Mouse (Mus musculus) forebrain, embryonic 14.5 days (tissue): ENCODE results near the gene Rhob. TPM values are rescaled to one million over a fixed set of nuclear protein-coding genes. Genes with fewer than 3 reads are reported as not detected.

ENCODE experiments used
- ATAC-seq: fragments of 200-750 bp; cut with Nextera tagmentation; 2 replicates; pipeline ENCODE4 v1.8.0; 2017; ENCODE audit warnings: mild to moderate bottlenecking, moderate library complexity
- DNase-seq: peaks from one replicate; pipeline ENCODE4 v3.0.0-alpha.2; 2015; ENCODE audit warnings: low spot score
- H3K27ac ChIP-seq: fragments of 300-500 bp; sonication (generic); 2 replicates; pipeline ENCODE4 v1.5.1; 2014; ENCODE audit warnings: low read depth, mild to moderate bottlenecking, control low read depth, low read length, moderate library complexity
- H3K27me3 ChIP-seq: fragments of 300-500 bp; sonication (generic); replicated peaks from 2 replicates; pipeline ENCODE4 v1.6.1; 2014; ENCODE audit warnings: low read length, control low read depth, mixed read lengths; ENCODE audit not compliant: control insufficient read depth, insufficient read depth
- H3K36me3 ChIP-seq: fragments of 300-500 bp; sonication (generic); 2 replicates; pipeline ENCODE4 v1.6.1; 2014; ENCODE audit warnings: low read length, control low read depth; ENCODE audit not compliant: control insufficient read depth, insufficient read depth
- H3K4me1 ChIP-seq: fragments of 300-500 bp; sonication (generic); 2 replicates; pipeline ENCODE4 v1.6.1; 2014; ENCODE audit warnings: antibody characterized with exemption, low read length, control low read depth; ENCODE audit not compliant: control insufficient read depth, insufficient read depth
- H3K4me2 ChIP-seq: fragments of 300-500 bp; sonication (generic); 2 replicates; pipeline ENCODE4 v1.6.1; 2014; ENCODE audit warnings: mild to moderate bottlenecking, control low read depth, low read length
- H3K4me3 ChIP-seq: fragments of 300-500 bp; sonication (generic); 2 replicates; pipeline ENCODE4 v1.5.1; 2014; ENCODE audit warnings: low read depth, low read length, control low read depth
- H3K9ac ChIP-seq: fragments of 300-500 bp; sonication (generic); 2 replicates; pipeline ENCODE4 v1.6.1; 2014; ENCODE audit warnings: mild to moderate bottlenecking, low read length, control low read depth, moderate library complexity
- H3K9me3 ChIP-seq: fragments of 300-500 bp; sonication (generic); replicated peaks from 2 replicates; pipeline ENCODE4 v1.6.1; 2016; ENCODE audit warnings: low read length, control low read depth, mixed read lengths; ENCODE audit not compliant: control insufficient read depth
- WGBS: fragments of 180-500 bp; shearing (Covaris S2); extraction: QIAGEN DNeasy Blood & Tissue Kit; methylation state at CpG from one replicate; pipeline ENCODE4 v1.1.7; 2014; 5-methylcytosine and 5-hydroxymethylcytosine counted together
- polyA plus RNA-seq: library from polyadenylated mRNA; unstranded; fragments of >200 nt; fragmentation: Nextera tagmentation; extraction: Ambion mirVana; gene quantifications from 2 replicates; pipeline ENCODE4 v1.2.1, GENCODE M21; 2014

Rhob gene
- polyA plus RNA-seq, 1 experiment from 2014 or later = 74.4 TPM

GRCm38 (mm10) chr12:8499001-8499870 is 573 bp downstream of the Rhob start:
- Histone ChIP-seq H3K4me1 (peaks cover 33% of the 10 kb centered on the region), H3K4me2 (peak overlapping the region; percentile 89), H3K4me3 (peak overlapping the region; percentile 84), H3K27ac (peak overlapping the region; percentile 100), H3K9me3 (no peaks in the 10 kb centered on the region), H3K9ac (peak overlapping the region; percentile 99), H3K27me3 (no peaks in the 10 kb centered on the region), H3K36me3 (no peaks in the 10 kb centered on the region)
- peak; percentile 62 for DNase-seq
- WGBS = under 1% methylated on average over 99 of the region's 99 CpGs
- ATAC-seq = peak; percentile 67

- H3K4me3 ChIP-seq = peak overlapping the region; percentile 84
- peaks cover 33% of the 10 kb centered on the region for H3K4me1 ChIP-seq
- no peaks in the 10 kb centered on the region for H3K9me3 ChIP-seq
- H3K27ac ChIP-seq = peak overlapping the region; percentile 100
- peak overlapping the region; percentile 99 for H3K9ac ChIP-seq
- peak; percentile 57 for DNase-seq
- WGBS = 3% methylated on average over 11 of the region's 13 CpGs
- H3K36me3 ChIP-seq = no peaks in the 10 kb centered on the region
- no peaks in the 10 kb centered on the region for H3K27me3 ChIP-seq
- peak overlapping the region; percentile 89 for H3K4me2 ChIP-seq
- ATAC-seq = peak; percentile 0; the same call in 1 of the 2 replicates
Observed at GRCm38 (mm10) chr12:8498591-8499000, 1.2 kb downstream of the Rhob start.

DNA sequence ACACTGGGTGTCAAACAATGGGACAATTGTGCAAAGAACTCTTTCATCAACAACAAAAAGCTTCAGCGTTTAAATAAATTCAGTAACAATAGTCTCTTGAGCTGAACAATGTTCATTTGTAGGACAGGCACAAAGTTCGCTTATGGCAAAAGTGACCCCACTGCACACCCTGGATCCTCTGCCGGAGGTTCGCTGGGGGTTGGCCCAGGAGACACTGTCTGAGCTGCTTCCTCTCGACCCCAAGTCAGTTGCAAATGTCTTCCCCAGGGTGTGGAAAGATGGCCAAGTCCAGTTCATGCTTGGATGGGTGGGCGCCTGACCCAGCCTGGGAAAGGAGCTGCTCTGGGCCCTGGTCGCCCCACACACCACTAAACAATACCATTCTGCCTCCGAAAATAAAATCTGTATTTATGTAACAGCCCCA is 1.6 kb downstream of the Rhob start:
- Histone ChIP-seq H3K27ac (peak overlapping the region; percentile 100), H3K4me2 (peak overlapping the region; percentile 89), H3K4me1 (peaks cover 33% of the 10 kb centered on the region), H3K27me3 (no peaks in the 10 kb centered on the region), H3K9me3 (no peaks in the 10 kb centered on the region), H3K9ac (peak overlapping the region; percentile 99), H3K36me3 (no peaks in the 10 kb centered on the region), H3K4me3 (peak overlapping the region; percentile 84)
- WGBS = 9% methylated on average over 8 of the region's 8 CpGs
- ATAC-seq (no peak), DNase-seq (peak; percentile 24)

DNA sequence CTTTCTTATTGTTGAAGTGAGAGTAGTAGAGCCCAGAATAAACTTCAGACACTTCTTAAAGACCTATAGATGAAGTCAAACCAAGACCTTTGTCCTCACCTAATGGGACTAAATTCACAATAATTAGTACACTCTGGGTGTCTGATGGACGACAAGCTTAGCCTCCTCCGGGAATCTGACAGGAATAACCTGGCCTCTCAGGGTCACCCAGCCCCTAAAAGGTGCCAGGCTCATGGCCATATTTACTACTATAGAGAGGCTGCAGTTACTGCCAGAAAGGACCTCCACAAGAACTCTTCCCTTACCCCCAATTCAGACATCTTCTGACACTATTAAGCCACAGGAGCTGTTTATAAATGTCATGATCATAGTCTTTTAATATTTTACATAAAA is 2.5 kb downstream of the Rhob start:
- Histone ChIP-seq H3K4me3 (peak overlapping the region; percentile 84), H3K9ac (peak overlapping the region; percentile 99), H3K27me3 (no peaks in the 10 kb centered on the region), H3K9me3 (no peaks in the 10 kb centered on the region), H3K4me2 (peak overlapping the region; percentile 89), H3K27ac (no peak overlapping the region), H3K4me1 (peaks cover 33% of the 10 kb centered on the region), H3K36me3 (no peaks in the 10 kb centered on the region)
- ATAC-seq (no peak), DNase-seq (no peak)
- WGBS = 8% methylated on average over 2 of the region's 2 CpGs

DNA sequence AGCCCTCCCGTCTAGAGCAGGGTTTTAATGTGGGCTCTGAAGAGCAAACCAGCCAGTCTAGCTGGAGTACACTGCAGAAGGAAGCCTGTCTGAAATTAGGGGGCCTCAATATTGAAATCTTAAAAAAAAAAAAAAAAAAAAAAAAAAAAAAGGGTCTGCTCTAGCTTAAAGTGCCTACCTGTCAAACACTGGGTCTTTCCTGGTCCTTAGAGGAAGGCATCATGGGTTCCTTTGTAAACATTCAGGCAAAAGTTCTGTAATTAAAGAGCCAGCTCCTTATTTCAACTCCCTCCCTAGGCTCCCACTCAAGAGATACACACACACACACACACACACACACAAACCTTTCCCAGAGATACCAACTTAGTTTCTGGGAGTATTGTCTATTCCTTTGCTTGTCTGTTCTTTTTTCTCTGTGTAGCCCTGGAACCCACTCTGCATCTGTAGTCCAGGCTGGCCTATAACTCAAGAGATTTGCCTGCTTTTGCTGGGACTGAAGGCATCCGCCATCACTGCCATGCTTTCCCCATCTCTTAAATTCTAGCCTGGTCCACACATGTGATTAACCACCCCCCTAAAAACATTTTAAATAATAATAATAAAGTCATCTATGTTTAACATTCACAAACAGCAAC is 3.0 kb downstream of the Rhob start:
- WGBS = 38% methylated on average over 2 of the region's 2 CpGs
- peak overlapping the region; percentile 89 for H3K4me2 ChIP-seq
- peaks cover 33% of the 10 kb centered on the region for H3K4me1 ChIP-seq
- no peaks in the 10 kb centered on the region for H3K9me3 ChIP-seq
- no peaks in the 10 kb centered on the region for H3K27me3 ChIP-seq
- no peaks in the 10 kb centered on the region for H3K36me3 ChIP-seq
- H3K9ac ChIP-seq = peak overlapping the region; percentile 37
- no peak for DNase-seq
- peak overlapping the region; percentile 27; the same call in 1 of the 2 replicates for H3K27ac ChIP-seq
- H3K4me3 ChIP-seq = peak overlapping the region; percentile 84
- ATAC-seq = no peak

DNA sequence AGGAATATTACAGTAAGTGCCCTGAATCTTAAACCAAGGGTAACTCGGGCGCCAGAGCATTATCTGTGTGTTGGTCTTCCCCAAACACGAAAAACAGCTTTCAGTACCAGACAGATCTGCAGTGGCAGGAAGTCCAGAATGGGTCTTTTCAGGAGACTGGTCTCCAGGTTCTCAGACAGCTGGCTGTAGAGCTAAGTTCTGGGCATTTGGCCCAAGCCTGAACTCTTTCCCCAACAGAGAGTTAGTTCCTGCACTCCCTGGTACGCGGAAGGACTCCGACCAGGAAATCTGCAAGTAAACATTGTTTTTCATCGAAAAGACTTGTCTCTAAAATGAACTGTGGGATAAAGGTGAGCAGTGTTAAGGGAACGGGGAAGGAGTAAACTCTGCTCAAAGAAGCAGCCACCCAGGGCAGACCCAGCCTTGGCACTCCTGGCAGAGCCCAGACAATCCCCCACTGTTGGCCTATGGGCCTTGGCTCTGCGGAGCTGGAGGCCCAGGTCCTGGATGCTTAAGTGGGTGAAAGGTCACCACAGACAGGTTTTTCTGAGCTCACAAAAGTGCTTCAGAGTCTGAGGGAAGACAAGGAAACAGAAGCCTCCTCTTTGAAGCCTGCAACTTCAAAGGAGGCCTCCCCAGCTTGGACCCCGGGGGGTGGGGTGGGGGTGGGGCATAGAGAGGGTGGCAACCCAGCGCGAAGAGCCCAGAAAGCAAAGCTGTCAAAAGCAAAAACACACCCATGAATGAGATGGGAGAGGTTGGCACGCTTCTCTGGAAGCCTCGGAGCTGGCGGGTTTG is 3.7 kb downstream of the Rhob start:
- no peak overlapping the region for H3K4me3 ChIP-seq
- ATAC-seq = no peak
- no peaks in the 10 kb centered on the region for H3K36me3 ChIP-seq
- H3K4me1 ChIP-seq = peaks cover 31% of the 10 kb centered on the region
- H3K27me3 ChIP-seq = no peaks in the 10 kb centered on the region
- DNase-seq = peak; percentile 48
- H3K27ac ChIP-seq = peak overlapping the region; percentile 27; the same call in 1 of the 2 replicates
- 33% methylated on average over 15 of the region's 15 CpGs for WGBS
- H3K9ac ChIP-seq = peak overlapping the region; percentile 37
- no peaks in the 10 kb centered on the region for H3K9me3 ChIP-seq
- peak overlapping the region; percentile 89 for H3K4me2 ChIP-seq

DNA sequence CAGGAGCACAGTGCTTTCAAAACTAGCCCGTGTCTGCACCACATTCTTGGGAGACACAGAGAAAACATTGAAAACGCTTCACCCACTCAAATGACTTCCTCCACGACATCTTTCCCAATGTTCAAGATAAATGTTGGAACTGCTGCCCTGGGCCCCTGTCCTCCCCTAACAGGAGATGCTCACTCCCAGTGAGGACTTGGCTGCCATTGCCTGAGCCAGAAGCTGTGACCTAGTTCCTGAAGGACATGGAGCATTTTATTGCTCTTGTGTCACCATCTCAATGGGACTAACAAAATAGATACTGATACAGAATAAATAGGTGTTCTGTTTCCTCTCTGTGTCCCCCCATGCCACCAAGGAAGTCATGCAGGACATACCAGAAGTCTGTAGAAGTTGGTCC is 5.1 kb downstream of the Rhob start:
- DNase-seq (no peak), ATAC-seq (no peak)
- WGBS = 89% methylated on average over 3 of the region's 3 CpGs

DNA sequence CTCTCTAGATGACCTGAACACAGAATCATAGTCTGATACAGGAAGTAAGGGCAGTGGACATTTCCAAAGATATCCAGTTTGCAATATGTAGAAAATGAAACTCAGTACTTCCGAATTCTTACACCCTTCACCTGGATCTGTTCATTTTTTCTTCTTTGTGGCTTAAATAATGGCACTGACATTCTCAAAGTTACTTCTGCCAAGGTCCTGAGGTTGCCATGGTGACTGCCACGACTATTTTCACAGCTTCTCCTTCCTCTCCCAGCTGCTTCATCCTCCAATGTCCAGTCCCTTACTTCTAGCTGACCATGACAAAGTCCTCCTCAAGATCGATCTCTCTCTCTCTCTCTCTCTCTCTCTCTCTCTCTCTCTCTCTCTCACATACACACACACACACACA is 6.4 kb downstream of the Rhob start:
- ATAC-seq (no peak), DNase-seq (no peak)
- Histone ChIP-seq H3K27me3 (no peaks in the 10 kb centered on the region), H3K27ac (no peak overlapping the region), H3K4me3 (no peak overlapping the region), H3K4me1 (peaks cover 27% of the 10 kb centered on the region), H3K36me3 (no peaks in the 10 kb centered on the region), H3K9ac (no peak overlapping the region), H3K9me3 (no peaks in the 10 kb centered on the region), H3K4me2 (no peak overlapping the region)
- WGBS = 53% methylated on average over 3 of the region's 3 CpGs

More for the DNA sequence above, 5.1 kb downstream of the Rhob start:
- H3K4me1 ChIP-seq = peaks cover 24% of the 10 kb centered on the region
- no peak overlapping the region for H3K27ac ChIP-seq
- H3K36me3 ChIP-seq = no peaks in the 10 kb centered on the region
- no peaks in the 10 kb centered on the region for H3K9me3 ChIP-seq
- no peak overlapping the region for H3K9ac ChIP-seq
- H3K27me3 ChIP-seq = no peaks in the 10 kb centered on the region
- no peak overlapping the region for H3K4me3 ChIP-seq
- no peak overlapping the region for H3K4me2 ChIP-seq
